22 mouse cellular contexts compared by ENCODE assay signal in genomic region chr14:74255000-74255399, GRCm38 (mm10).
"Had no signal": no experiment of that assay in that cellular context is flagged by ENCODE, and none has a peak within 500 bp of the region (broad histone marks: within the 10 kb centered on the region; RNA-seq: fewer than 3 reads in every experiment).

No protein-coding gene starts in this region.

- DNase-seq: cerebellum, adult 2 months; cerebellum, adult 8-10 months; cerebellum, adult 9-10 months; cerebellum, adult 9-11 months; cerebellum, postnatal 10 days; cerebellum, postnatal 14 days; cerebellum, postnatal 25 days; cerebellum, postnatal 36 days; embryo, embryonic 11 days; forebrain, postnatal 0 days; gastrocnemius, adult 2 months; gastrocnemius, postnatal 10 days; gastrocnemius, postnatal 14 days; gastrocnemius, postnatal 25 days; gastrocnemius, postnatal 36 days; heart, adult 11 months; heart, adult 18-20 months; heart, adult 2 months had no signal

- ATAC-seq: forebrain, embryonic 13.5 days; forebrain, embryonic 14.5 days; forebrain, embryonic 15.5 days; forebrain, embryonic 16.5 days; forebrain, postnatal 0 days had no signal
